10 mouse cellular contexts compared by ENCODE assay signal in genomic region chr2:116072321-116072640, GRCm38 (mm10). TPM values are rescaled to one million over a fixed set of nuclear protein-coding genes. Genes with fewer than 3 reads are reported as not detected.
A peak's percentile ranks its signal among the peaks of the same experiment; 100 is the strongest.
DNase-seq lines count a peak whose midpoint lies in the region; ATAC-seq and TF ChIP-seq lines count a peak whose summit lies in the region.
"Had no signal": no experiment of that assay in that cellular context is flagged by ENCODE, and none has a peak within 500 bp of the region (broad histone marks: within the 10 kb centered on the region; RNA-seq: fewer than 3 reads in every experiment).

No protein-coding gene starts in this region.

- H3K4me3 ChIP-seq in embryonic facial prominence, embryonic 11.5 days (ENCODE audit: low read depth, low read length), result peak overlapping the region; percentile 76
- peak overlapping the region; percentile 78 for H3K4me3 ChIP-seq in intestine, embryonic 14.5 days (ENCODE audit: low read depth, low read length)
- H3K4me3 ChIP-seq in neural tube, embryonic 14.5 days (ENCODE audit: low read depth, low read length), result peak overlapping the region; percentile 59
- H3K4me3 ChIP-seq in layer of hippocampus, adult 2 months, result no peak overlapping the region

- no peak for TF ChIP-seq CTCF in layer of hippocampus, adult 2 months (conservative IDR thresholded peaks at IDR 0.05)

- H3K27me3 ChIP-seq in embryonic facial prominence, embryonic 11.5 days (ENCODE audit: control insufficient read depth, insufficient read depth, low read length), result no peaks in the 10 kb centered on the region
- peaks cover 31% of the 10 kb centered on the region; the same call in 1 of the 2 replicates for H3K27me3 ChIP-seq in intestine, embryonic 14.5 days (replicated peaks; ENCODE audit: control insufficient read depth, insufficient read depth, low read length)
- no peaks in the 10 kb centered on the region for H3K27me3 ChIP-seq in neural tube, embryonic 14.5 days (ENCODE audit: control insufficient read depth, insufficient read depth, low read length)

- H3K4me2 ChIP-seq in embryonic facial prominence, embryonic 11.5 days (ENCODE audit: low read depth, low read length), result peak overlapping the region; percentile 59
- peak overlapping the region; percentile 68 for H3K4me2 ChIP-seq in intestine, embryonic 14.5 days (ENCODE audit: low read length)
- H3K4me2 ChIP-seq in neural tube, embryonic 14.5 days (ENCODE audit: low read depth, low read length), result peak overlapping the region; percentile 85

- no peak for ATAC-seq in embryonic facial prominence, embryonic 11.5 days (replicated peaks; ENCODE audit: insufficient number of reproducible peaks, low FRiP score, low TSS enrichment, low read depth)
- no peak for ATAC-seq in intestine, embryonic 14.5 days (replicated peaks; ENCODE audit: low FRiP score, low TSS enrichment, low read depth)
- no peak for ATAC-seq in neural tube, embryonic 14.5 days (ENCODE audit: low read depth)

- H3K9me3 ChIP-seq in embryonic facial prominence, embryonic 11.5 days (replicated peaks; ENCODE audit: control insufficient read depth, low read length), result no peaks in the 10 kb centered on the region
- H3K9me3 ChIP-seq in intestine, embryonic 14.5 days (ENCODE audit: control insufficient read depth, low read length), result no peaks in the 10 kb centered on the region
- H3K9me3 ChIP-seq in neural tube, embryonic 14.5 days (ENCODE audit: control insufficient read depth, low read length), result no peaks in the 10 kb centered on the region

- no peaks in the 10 kb centered on the region for H3K36me3 ChIP-seq in embryonic facial prominence, embryonic 11.5 days (replicated peaks; ENCODE audit: control insufficient read depth, insufficient read depth, low read depth, low read length)
- H3K36me3 ChIP-seq in intestine, embryonic 14.5 days (ENCODE audit: control insufficient read depth, insufficient read depth, low read length), result no peaks in the 10 kb centered on the region
- H3K36me3 ChIP-seq in neural tube, embryonic 14.5 days (ENCODE audit: control insufficient read depth, insufficient read depth, low read length), result no peaks in the 10 kb centered on the region
- H3K36me3 ChIP-seq: G1E had no signal

- H3K9ac ChIP-seq in embryonic facial prominence, embryonic 11.5 days (replicated peaks; ENCODE audit: low read length), result peak overlapping the region; percentile 51
- peak overlapping the region; percentile 97 for H3K9ac ChIP-seq in intestine, embryonic 14.5 days (ENCODE audit: low read length)
- H3K9ac ChIP-seq in neural tube, embryonic 14.5 days (replicated peaks; ENCODE audit: low read depth, low read length), result peak overlapping the region; percentile 42

- under 1% methylated on average over 13 of the region's 13 CpGs for WGBS in embryonic facial prominence, embryonic 11.5 days
- 2% methylated on average over 13 of the region's 13 CpGs for WGBS in intestine, embryonic 14.5 days
- 2% methylated on average over 13 of the region's 13 CpGs for WGBS in neural tube, embryonic 14.5 days

- no peaks in the 10 kb centered on the region for H3K4me1 ChIP-seq in embryonic facial prominence, embryonic 11.5 days (ENCODE audit: control insufficient read depth, insufficient read depth, low read length)
- peaks cover 12% of the 10 kb centered on the region for H3K4me1 ChIP-seq in intestine, embryonic 14.5 days (replicated peaks; ENCODE audit: control insufficient read depth, insufficient read depth, low read length)
- peaks cover 18% of the 10 kb centered on the region for H3K4me1 ChIP-seq in neural tube, embryonic 14.5 days (ENCODE audit: control insufficient read depth, insufficient read depth, low read length)

- peak; percentile 9 for DNase-seq in kidney, adult 9 months
- no peak for DNase-seq in kidney, postnatal 25 days
- DNase-seq in embryonic facial prominence, embryonic 11.5 days (ENCODE audit: low spot score), result peak; percentile 27
- peak; percentile 67 for DNase-seq in intestine, embryonic 14.5 days (ENCODE audit: low spot score)
- no peak for DNase-seq in layer of hippocampus, adult 2 months (ENCODE audit: low spot score in 2 of 2)
- no peak for DNase-seq in gastrocnemius, postnatal 10 days
- DNase-seq in thymus, postnatal 10 days (ENCODE audit: low spot score in 2 of 2), result no peak
- DNase-seq: cerebellum, adult 11 months had no signal

- H3K27ac ChIP-seq in embryonic facial prominence, embryonic 11.5 days (replicated peaks; ENCODE audit: low read depth, low read length), result no peak overlapping the region
- peak overlapping the region; percentile 98 for H3K27ac ChIP-seq in intestine, embryonic 14.5 days (ENCODE audit: low read depth)
- H3K27ac ChIP-seq in neural tube, embryonic 14.5 days (ENCODE audit: low read depth, low read length), result peak overlapping the region; percentile 49; the same call in 1 of the 2 replicates
- H3K27ac ChIP-seq in layer of hippocampus, adult 2 months, result no peak overlapping the region

RNA-seq across cellular contexts. Expression of gene Meis2, which starts 6.6 kb away (rescaled TPM):
- polyA plus RNA-seq in embryonic facial prominence, embryonic 11.5 days (2014; fragmentation: Nextera tagmentation; extraction: Ambion mirVana), result 58.8 and 65.3 TPM in 2 replicates
- 67.3 and 73.2 TPM in 2 replicates for polyA plus RNA-seq in intestine, embryonic 14.5 days (2014; fragmentation: Nextera tagmentation; extraction: Ambion mirVana)
- 102 and 117 TPM in 2 replicates for polyA plus RNA-seq in neural tube, embryonic 14.5 days (2014; fragmentation: Nextera tagmentation; extraction: Ambion mirVana)
- 10 to 100 TPM; 43.2 to 45.9 TPM for total RNA-seq in layer of hippocampus, adult 2 months (2021)
- total RNA-seq in gastrocnemius, postnatal 10 days (2021), result 1 to 10 TPM; 4.0 to 5.2 TPM

Comparison
In these comparisons a context has a peak if more than half of its experiments do, and no peak if none do; other contexts are left out.
1. DNase-seq: peak in kidney, adult 9 months (single experiment), embryonic facial prominence, embryonic 11.5 days (single experiment) and intestine, embryonic 14.5 days (single experiment); none in kidney, postnatal 25 days (0 of 2), layer of hippocampus, adult 2 months (0 of 2), gastrocnemius, postnatal 10 days (single experiment) and thymus, postnatal 10 days (0 of 2).
2. H3K27ac ChIP-seq: peak in intestine, embryonic 14.5 days (single experiment) and neural tube, embryonic 14.5 days (single experiment); none in embryonic facial prominence, embryonic 11.5 days (single experiment) and layer of hippocampus, adult 2 months (single experiment).
3. H3K9ac ChIP-seq: peak in every context shown above with its lines; median percentile 97 in intestine, embryonic 14.5 days; 51 in embryonic facial prominence, embryonic 11.5 days; 42 in neural tube, embryonic 14.5 days.
4. Peak in every context shown above with its lines, with median percentiles within 50 percentile points of each other: H3K4me2 ChIP-seq.